Mouse (Mus musculus): ENCODE measurements around the gene Tbc1d19. TPM values are rescaled to one million over a fixed set of nuclear protein-coding genes. Genes with fewer than 3 reads are reported as not detected.

Tbc1d19 gene
- polyA plus RNA-seq, 1 experiment from 2014 or later, result 64.3 TPM

Other genes starting within 250 kb of the Tbc1d19 start
- 0.64 and 1.1 TPM in 2 replicates for gene Cckar, start 101.9 kb upstream of the Tbc1d19 start, polyA plus RNA-seq (2014; fragmentation: Nextera tagmentation; extraction: Ambion mirVana)
- gene Stim2, start 188.9 kb downstream of the Tbc1d19 start, polyA plus RNA-seq (2014; fragmentation: Nextera tagmentation; extraction: Ambion mirVana), result 23.1 and 24.0 TPM in 2 replicates